Mouse (Mus musculus) kidney, postnatal 0 days (tissue): Measurements from ENCODE around the gene Adcy7. TPM values are rescaled to one million over a fixed set of nuclear protein-coding genes. Genes with fewer than 3 reads are reported as not detected.

Source experiments
- ATAC-seq: fragments of 200-750 bp; cut with Nextera tagmentation; replicated peaks from 2 replicates; pipeline ENCODE4 v1.8.0; 2017; ENCODE audit warnings: low read depth, moderate number of reproducible peaks, moderate TSS enrichment, moderate library complexity; ENCODE audit not compliant: low FRiP score
- DNase-seq: peaks from one replicate; pipeline ENCODE4 v3.0.0-alpha.2; 2016; ENCODE audit warnings: low spot score
- H3K27ac ChIP-seq: fragments of 300-500 bp; sonication (generic); 2 replicates; pipeline ENCODE4 v1.5.1; 2014; ENCODE audit warnings: mild to moderate bottlenecking
- H3K27me3 ChIP-seq: fragments of 300-500 bp; sonication (generic); 2 replicates; pipeline ENCODE4 v1.6.1; 2014; ENCODE audit warnings: low read length, mixed read lengths; ENCODE audit not compliant: insufficient read depth
- H3K36me3 ChIP-seq: fragments of 300-500 bp; sonication (generic); 2 replicates; pipeline ENCODE4 v1.6.1; 2014; ENCODE audit warnings: low read length, mixed read lengths; ENCODE audit not compliant: insufficient read depth
- H3K4me1 ChIP-seq: fragments of 300-500 bp; sonication (generic); replicated peaks from 2 replicates; pipeline ENCODE4 v1.6.1; 2014; ENCODE audit warnings: antibody characterized with exemption, low read length, mixed read lengths; ENCODE audit not compliant: insufficient read depth
- H3K4me2 ChIP-seq: fragments of 300-500 bp; sonication (generic); 2 replicates; pipeline ENCODE4 v1.6.1; 2014; ENCODE audit warnings: mild to moderate bottlenecking, low read length, moderate library complexity, mixed read lengths
- H3K4me3 ChIP-seq: fragments of 300-500 bp; sonication (generic); replicated peaks from 2 replicates; pipeline ENCODE4 v1.5.1; 2014; ENCODE audit warnings: low read depth, low read length
- H3K9ac ChIP-seq: fragments of 300-500 bp; sonication (generic); 2 replicates; pipeline ENCODE4 v1.6.1; 2014; ENCODE audit warnings: low read depth, low read length
- H3K9me3 ChIP-seq: fragments of 300-500 bp; sonication (generic); replicated peaks from 2 replicates; pipeline ENCODE4 v1.6.1; 2016; ENCODE audit warnings: low read length, inconsistent platforms, mixed read lengths
- CTCF ChIP-seq: IDR thresholded peaks from 2 replicates; pipeline ENCODE4 v1.5.1; 2016; ENCODE audit warnings: antibody characterized with exemption, low read depth, mild to moderate bottlenecking, moderate library complexity
- WGBS: fragments of 180-500 bp; shearing (Covaris S2); extraction: QIAGEN DNeasy Blood & Tissue Kit; methylation state at CpG from one replicate; pipeline ENCODE4 v1.1.7; 2014; 5-methylcytosine and 5-hydroxymethylcytosine counted together
- polyA plus RNA-seq: library from polyadenylated mRNA; unstranded; fragments of >200 nt; fragmentation: Nextera tagmentation; extraction: Ambion mirVana; gene quantifications from 2 replicates; pipeline ENCODE4 v1.2.1, GENCODE M21; 2015

The Adcy7 gene
- polyA plus RNA-seq, 1 experiment from 2014 or later, result 4.3 TPM

DNA sequence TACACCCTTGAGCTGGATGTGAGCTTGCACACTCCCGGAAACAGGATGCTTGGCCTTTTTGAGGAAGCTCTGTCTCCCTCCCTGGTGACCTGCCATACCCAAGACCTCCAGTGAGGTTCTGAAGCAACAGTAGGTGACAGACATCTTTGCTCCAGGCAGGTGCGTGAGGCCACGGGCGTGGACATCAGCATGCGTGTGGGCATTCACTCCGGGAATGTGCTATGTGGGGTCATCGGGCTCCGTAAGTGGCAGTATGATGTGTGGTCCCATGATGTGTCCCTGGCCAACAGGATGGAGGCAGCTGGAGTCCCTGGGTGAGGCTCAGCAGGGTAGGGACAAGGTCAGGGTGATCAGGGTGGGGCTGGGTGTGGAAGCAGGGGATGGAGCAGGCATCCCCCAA lies 43.1 kb downstream of the Adcy7 start:
- no peak overlapping the region for H3K4me2 ChIP-seq
- no peaks in the 10 kb centered on the region for H3K9me3 ChIP-seq
- H3K4me3 ChIP-seq, result no peak overlapping the region
- H3K4me1 ChIP-seq, result no peaks in the 10 kb centered on the region
- no peak overlapping the region for H3K27ac ChIP-seq
- TF ChIP-seq CTCF, result no peak
- DNase-seq (no peak), ATAC-seq (no peak)
- no peaks in the 10 kb centered on the region for H3K27me3 ChIP-seq
- H3K9ac ChIP-seq, result no peak overlapping the region
- H3K36me3 ChIP-seq, result no peaks in the 10 kb centered on the region
- 93% methylated on average over 8 of the region's 8 CpGs for WGBS

DNA sequence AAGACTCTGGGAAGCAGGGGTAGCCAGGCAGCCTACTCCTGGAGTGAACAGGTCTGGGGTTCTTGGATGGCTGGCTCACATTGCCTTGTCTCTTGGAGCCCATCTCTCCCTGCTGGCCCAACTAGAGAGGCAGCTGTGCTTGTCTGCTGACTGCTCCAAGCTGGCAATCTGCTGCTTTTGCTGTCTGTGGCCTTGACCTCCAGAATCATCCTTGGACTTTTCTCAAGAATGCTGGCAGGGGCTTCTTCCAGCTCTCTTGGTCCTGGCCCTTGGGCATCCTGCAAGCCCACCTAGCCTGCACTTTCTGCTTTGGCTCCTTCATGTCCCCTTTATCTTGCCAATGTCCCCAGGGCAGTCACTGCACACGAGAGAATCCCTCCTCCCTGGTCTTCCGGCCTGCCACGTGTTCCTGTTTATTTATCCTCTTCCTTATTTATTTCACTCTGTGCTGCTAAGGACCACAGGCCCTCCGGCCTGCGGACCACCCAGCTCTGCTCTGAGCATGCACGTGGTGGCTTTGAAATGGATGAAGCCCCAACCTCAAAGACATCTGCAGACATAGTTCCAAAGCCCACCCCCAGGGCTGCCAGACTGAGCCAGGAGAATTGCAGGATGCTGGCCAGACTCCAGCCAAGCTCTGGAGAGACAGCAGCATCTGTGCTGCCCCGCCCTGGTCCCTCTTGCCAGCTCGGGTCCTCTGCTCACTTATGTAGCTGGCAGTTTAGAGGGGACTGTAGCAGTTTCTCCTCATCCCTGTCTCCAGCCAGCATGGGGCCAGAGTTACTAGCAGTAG lies 44.1 kb downstream of the Adcy7 start:
- Histone ChIP-seq H3K4me1 (no peaks in the 10 kb centered on the region), H3K4me2 (no peak overlapping the region), H3K4me3 (no peak overlapping the region), H3K9me3 (no peaks in the 10 kb centered on the region), H3K9ac (no peak overlapping the region), H3K27ac (peak overlapping the region; percentile 60), H3K36me3 (no peaks in the 10 kb centered on the region), H3K27me3 (no peaks in the 10 kb centered on the region)
- WGBS, result 23% methylated on average over 8 of the region's 8 CpGs
- ATAC-seq (peak; percentile 21; the same call in 1 of the 2 replicates), DNase-seq (peak; percentile 65)
- no peak for TF ChIP-seq CTCF

DNA sequence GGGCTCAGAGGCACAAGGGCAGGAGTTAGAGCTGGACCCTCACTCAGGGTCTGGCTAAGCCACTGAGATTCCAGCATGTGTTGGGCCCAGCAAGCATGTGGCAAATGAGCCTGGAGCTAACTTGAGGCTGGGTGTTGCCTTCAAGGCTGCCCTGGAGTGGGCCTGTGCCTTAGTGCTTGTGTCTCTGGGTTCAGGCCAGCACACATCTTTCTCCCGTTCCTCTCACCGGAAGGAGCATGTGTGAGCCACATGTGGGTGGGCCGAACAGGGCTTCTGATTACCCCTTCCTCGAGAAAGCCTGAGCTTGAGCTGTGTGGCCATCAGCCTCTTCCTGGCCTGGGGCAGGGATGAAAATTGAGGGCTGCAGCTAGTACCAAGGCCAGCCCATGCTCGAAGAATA lies 45.1 kb downstream of the Adcy7 start:
- no peak for ATAC-seq
- Histone ChIP-seq H3K9ac (no peak overlapping the region), H3K36me3 (no peaks in the 10 kb centered on the region), H3K27ac (peak overlapping the region; percentile 60), H3K4me2 (no peak overlapping the region), H3K4me3 (no peak overlapping the region), H3K27me3 (no peaks in the 10 kb centered on the region), H3K4me1 (no peaks in the 10 kb centered on the region), H3K9me3 (no peaks in the 10 kb centered on the region)
- no peak for TF ChIP-seq CTCF
- no peak for DNase-seq
- WGBS, result 57% methylated on average over 5 of the region's 5 CpGs

DNA sequence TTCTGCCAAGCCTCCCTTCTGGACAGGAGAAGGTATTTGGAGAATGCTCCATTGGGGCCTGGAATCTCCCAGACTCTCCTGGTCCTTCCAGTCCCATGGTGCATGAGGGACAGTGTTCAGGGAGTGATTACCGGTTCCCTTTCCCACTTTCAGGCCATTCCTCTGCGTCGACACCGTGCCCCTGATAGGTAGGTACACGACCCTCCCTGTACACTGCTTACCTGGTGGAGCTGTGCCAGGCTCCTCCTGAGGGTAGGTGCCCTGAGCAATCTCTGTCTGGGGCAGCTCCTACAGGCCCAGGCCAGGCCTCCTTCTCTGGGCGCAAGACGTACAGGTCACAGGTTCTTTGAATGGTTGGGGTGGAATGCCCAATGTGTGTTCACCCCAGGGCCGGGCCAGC lies 45.9 kb downstream of the Adcy7 start:
- Histone ChIP-seq H3K9me3 (no peaks in the 10 kb centered on the region), H3K9ac (no peak overlapping the region), H3K36me3 (no peaks in the 10 kb centered on the region), H3K4me1 (no peaks in the 10 kb centered on the region), H3K27me3 (no peaks in the 10 kb centered on the region), H3K4me2 (no peak overlapping the region), H3K27ac (no peak overlapping the region), H3K4me3 (no peak overlapping the region)
- no peak for ATAC-seq
- TF ChIP-seq CTCF, result no peak
- 95% methylated on average over 8 of the region's 8 CpGs for WGBS
- no peak for DNase-seq

DNA sequence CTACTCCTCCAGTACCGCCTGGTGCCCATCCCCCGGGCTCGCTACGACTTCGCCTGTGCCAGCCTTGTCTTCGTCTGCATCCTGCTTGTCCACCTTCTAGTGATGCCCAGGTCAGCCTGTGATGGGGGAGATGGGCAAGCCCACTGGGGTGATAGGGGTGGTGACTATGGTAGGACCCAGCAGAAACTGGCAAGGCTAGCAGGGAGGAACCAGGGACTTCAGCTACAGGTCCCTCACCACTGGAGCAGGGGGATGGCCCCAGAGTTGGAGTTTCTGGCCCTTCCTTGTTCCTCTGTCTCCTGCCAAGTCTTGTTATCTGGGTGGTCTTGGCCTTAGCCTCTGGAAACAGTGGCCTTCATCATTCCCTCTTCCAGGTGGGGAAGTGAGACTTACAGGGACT lies 47.9 kb downstream of the Adcy7 start:
- DNase-seq, result no peak
- Histone ChIP-seq H3K27me3 (no peaks in the 10 kb centered on the region), H3K36me3 (0 out of 2 replicates have a peak, but pooled peaks cover 6% of the 10 kb centered on the region), H3K9ac (no peak overlapping the region), H3K9me3 (no peaks in the 10 kb centered on the region), H3K4me2 (no peak overlapping the region), H3K4me3 (no peak overlapping the region), H3K27ac (no peak overlapping the region), H3K4me1 (no peaks in the 10 kb centered on the region)
- no peak for ATAC-seq
- TF ChIP-seq CTCF, result no peak
- WGBS, result 88% methylated on average over 6 of the region's 6 CpGs

DNA sequence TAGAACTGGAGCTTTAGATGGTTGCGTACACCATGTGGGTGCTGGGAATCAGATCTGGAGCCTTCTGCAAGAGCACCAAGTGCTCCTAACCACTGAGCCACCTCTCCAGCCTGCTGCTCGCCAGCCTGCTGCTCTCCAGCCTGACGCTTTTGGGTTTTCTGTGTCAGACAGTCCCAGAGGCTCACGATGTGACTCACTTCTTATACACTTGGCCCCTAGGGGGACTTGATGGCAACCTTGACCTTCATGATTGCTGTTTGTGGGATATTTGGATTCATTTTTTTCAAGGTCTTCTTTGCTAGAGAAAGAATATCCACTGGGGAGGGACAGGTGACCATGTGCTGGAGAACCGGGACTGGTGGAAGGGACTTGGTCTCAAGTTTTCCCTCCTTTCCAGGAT lies 49.2 kb downstream of the Adcy7 start:
- 91% methylated on average over 5 of the region's 5 CpGs for WGBS
- ATAC-seq, result no peak
- H3K36me3 ChIP-seq, result peaks cover 11% of the 10 kb centered on the region; the same call in 1 of the 2 replicates
- H3K4me2 ChIP-seq, result no peak overlapping the region
- no peaks in the 10 kb centered on the region for H3K4me1 ChIP-seq
- no peak overlapping the region for H3K27ac ChIP-seq
- no peaks in the 10 kb centered on the region for H3K9me3 ChIP-seq
- H3K9ac ChIP-seq, result no peak overlapping the region
- no peaks in the 10 kb centered on the region for H3K27me3 ChIP-seq
- no peak for DNase-seq
- H3K4me3 ChIP-seq, result no peak overlapping the region
- no peak for TF ChIP-seq CTCF
